Mouse (Mus musculus): ENCODE data around the gene Zcwpw1. TPM values are rescaled to one million over a fixed set of nuclear protein-coding genes. Genes with fewer than 3 reads are reported as not detected.

Gene Zcwpw1
- total RNA-seq, 1 experiment: 33.0 TPM

GRCm38 (mm10) chr5:137756882-137757661, 30.5 kb upstream of the Zcwpw1 start:
- Histone ChIP-seq H3K9me3 (ENCODE audit: control insufficient read depth, insufficient read depth, low read depth, low read length) (no peaks in the 10 kb centered on the region), H3K36me3 (ENCODE audit: control insufficient read depth, insufficient read depth, low read length, poor library complexity, severe bottlenecking) (peaks cover 10% of the 10 kb centered on the region), H3K9ac (ENCODE audit: insufficient read depth, low read depth, low read length, poor library complexity, severe bottlenecking) (no peak overlapping the region), H3K27ac (ENCODE audit: insufficient read depth, low read depth, low read length, poor library complexity, severe bottlenecking) (no peak overlapping the region; the same call in 1 of the 2 replicates), H3K4me3 (ENCODE audit: insufficient read depth in 1 of 2, low read depth in 1 of 2, low read length in 2 of 2, poor library complexity in 1 of 2, severe bottlenecking in 1 of 2) (no peak overlapping the region), H3K4me1 (ENCODE audit: control insufficient read depth in 2 of 2, insufficient read depth in 2 of 2, low read length in 2 of 2, poor library complexity in 1 of 2) (peaks cover 4 to 39% of the 10 kb centered on the region in 2 experiments; a peak in 3 of 4 replicates)
- DNase-seq (ENCODE audit: low read depth, low spot score): peak; percentile 71
- in situ Hi-C loops (cut with MboI; ENCODE audit: low sequenced_read_pairs in 2 of 2, unreplicated experiment in 2 of 2): no loop called here
- no peak for TF ChIP-seq HCFC1 (IDR thresholded peaks at IDR 0.05; ENCODE audit: borderline replicate concordance, insufficient read depth, low read length)
- peak; percentile 89 for TF ChIP-seq ZC3H11A (IDR thresholded peaks at IDR 0.05; ENCODE audit: borderline replicate concordance, low read depth, low read length)

- H3K4me3 ChIP-seq (ENCODE audit: insufficient read depth in 1 of 2, low read depth in 1 of 2, low read length in 2 of 2, poor library complexity in 1 of 2, severe bottlenecking in 1 of 2): no peak overlapping the region
- peaks cover 4 to 36% of the 10 kb centered on the region in 2 experiments; a peak in 3 of 4 replicates for H3K4me1 ChIP-seq (ENCODE audit: control insufficient read depth in 2 of 2, insufficient read depth in 2 of 2, low read length in 2 of 2, poor library complexity in 1 of 2)
- H3K9ac ChIP-seq (ENCODE audit: insufficient read depth, low read depth, low read length, poor library complexity, severe bottlenecking): peak overlapping the region; percentile 10; the same call in 1 of the 2 replicates
- no peak overlapping the region for H3K27ac ChIP-seq (ENCODE audit: insufficient read depth, low read depth, low read length, poor library complexity, severe bottlenecking)
- H3K9me3 ChIP-seq (ENCODE audit: control insufficient read depth, insufficient read depth, low read depth, low read length): no peaks in the 10 kb centered on the region
- no peak for DNase-seq (ENCODE audit: low read depth, low spot score)
- peaks cover 10% of the 10 kb centered on the region for H3K36me3 ChIP-seq (ENCODE audit: control insufficient read depth, insufficient read depth, low read length, poor library complexity, severe bottlenecking)
- no peak for TF ChIP-seq MAFK (IDR thresholded peaks at IDR 0.05; ENCODE audit: insufficient read depth, low read depth, low read length)
- in situ Hi-C loops (cut with MboI; ENCODE audit: low sequenced_read_pairs in 2 of 2, unreplicated experiment in 2 of 2): no loop called here
Measured at GRCm38 (mm10) chr5:137757887-137758286, 29.7 kb upstream of the Zcwpw1 start.

GRCm38 (mm10) chr5:137758921-137759534, 28.6 kb upstream of the Zcwpw1 start:
- no peak overlapping the region for H3K27ac ChIP-seq (ENCODE audit: insufficient read depth, low read depth, low read length, poor library complexity, severe bottlenecking)
- DNase-seq (ENCODE audit: low read depth, low spot score): no peak
- in situ Hi-C loops (cut with MboI; ENCODE audit: low sequenced_read_pairs in 2 of 2, unreplicated experiment in 2 of 2): no loop called here
- peaks cover 10% of the 10 kb centered on the region for H3K36me3 ChIP-seq (ENCODE audit: control insufficient read depth, insufficient read depth, low read length, poor library complexity, severe bottlenecking)
- H3K4me1 ChIP-seq (ENCODE audit: control insufficient read depth in 2 of 2, insufficient read depth in 2 of 2, low read length in 2 of 2, poor library complexity in 1 of 2): peaks cover 2 to 28% of the 10 kb centered on the region in 2 experiments; a peak in 3 of 4 replicates
- peak overlapping the region; percentile 42; the same call in 1 of the 2 replicates for H3K9ac ChIP-seq (ENCODE audit: insufficient read depth, low read depth, low read length, poor library complexity, severe bottlenecking)
- TF ChIP-seq HCFC1 (IDR thresholded peaks at IDR 0.05; ENCODE audit: borderline replicate concordance, insufficient read depth, low read length): no peak
- no peak for TF ChIP-seq MAFK (IDR thresholded peaks at IDR 0.05; ENCODE audit: insufficient read depth, low read depth, low read length)
- no peak for TF ChIP-seq ZC3H11A (IDR thresholded peaks at IDR 0.05; ENCODE audit: borderline replicate concordance, low read depth, low read length)
- TF ChIP-seq CHD2 (IDR thresholded peaks at IDR 0.05; ENCODE audit: low read depth, low read length): no peak
- no peak for TF ChIP-seq ZNF384 (IDR thresholded peaks at IDR 0.05; ENCODE audit: low read depth, low read length)
- H3K4me3 ChIP-seq (ENCODE audit: insufficient read depth in 1 of 2, low read depth in 1 of 2, low read length in 2 of 2, poor library complexity in 1 of 2, severe bottlenecking in 1 of 2): peak overlapping the region in 1 of 2 experiments; percentile 1; a peak in 1 of 4 replicates
- no peaks in the 10 kb centered on the region for H3K9me3 ChIP-seq (ENCODE audit: control insufficient read depth, insufficient read depth, low read depth, low read length)

- H3K9ac ChIP-seq (ENCODE audit: insufficient read depth, low read depth, low read length, poor library complexity, severe bottlenecking): peak overlapping the region; percentile 61; the same call in 1 of the 2 replicates
- peaks cover 2 to 33% of the 10 kb centered on the region in 2 experiments; a peak in 3 of 4 replicates for H3K4me1 ChIP-seq (ENCODE audit: control insufficient read depth in 2 of 2, insufficient read depth in 2 of 2, low read length in 2 of 2, poor library complexity in 1 of 2)
- DNase-seq (ENCODE audit: low read depth, low spot score): peak; percentile 82
- in situ Hi-C loops (cut with MboI; ENCODE audit: low sequenced_read_pairs in 2 of 2, unreplicated experiment in 2 of 2): loop anchor here in 1 of 2 experiments (10.0 kb wide), 1 partner anchor 105 kb away; no protein-coding TSS in a partner anchor
- TF ChIP-seq MAFK (IDR thresholded peaks at IDR 0.05; ENCODE audit: insufficient read depth, low read depth, low read length) (no peak), CHD2 (IDR thresholded peaks at IDR 0.05; ENCODE audit: low read depth, low read length) (no peak), ZC3H11A (IDR thresholded peaks at IDR 0.05; ENCODE audit: borderline replicate concordance, low read depth, low read length) (no peak), ZNF384 (IDR thresholded peaks at IDR 0.05; ENCODE audit: low read depth, low read length) (no peak), HCFC1 (IDR thresholded peaks at IDR 0.05; ENCODE audit: borderline replicate concordance, insufficient read depth, low read length) (no peak)
- H3K4me3 ChIP-seq (ENCODE audit: insufficient read depth in 1 of 2, low read depth in 1 of 2, low read length in 2 of 2, poor library complexity in 1 of 2, severe bottlenecking in 1 of 2): no peak overlapping the region
- H3K9me3 ChIP-seq (ENCODE audit: control insufficient read depth, insufficient read depth, low read depth, low read length): no peaks in the 10 kb centered on the region
- peaks cover 10% of the 10 kb centered on the region for H3K36me3 ChIP-seq (ENCODE audit: control insufficient read depth, insufficient read depth, low read length, poor library complexity, severe bottlenecking)
- no peak overlapping the region for H3K27ac ChIP-seq (ENCODE audit: insufficient read depth, low read depth, low read length, poor library complexity, severe bottlenecking)
Measured at GRCm38 (mm10) chr5:137759971-137760412, 27.6 kb upstream of the Zcwpw1 start.
